Mouse (Mus musculus) heart, embryonic 11.5 days (tissue): ENCODE results near the gene Trim8. TPM values are rescaled to one million over a fixed set of nuclear protein-coding genes. Genes with fewer than 3 reads are reported as not detected.

ENCODE experiments used
- ATAC-seq: fragments of 200-750 bp; cut with Nextera tagmentation; replicated peaks from 2 replicates; pipeline ENCODE4 v1.8.0; 2017; ENCODE audit warnings: moderate library complexity; ENCODE audit not compliant: insufficient number of reproducible peaks, low FRiP score, low TSS enrichment
- H3K27ac ChIP-seq: fragments of 300-500 bp; sonication (generic); 2 replicates; pipeline ENCODE4 v1.5.1; 2014; ENCODE audit warnings: mild to moderate bottlenecking, low read depth, low read length
- H3K27me3 ChIP-seq: fragments of 300-500 bp; sonication (generic); 2 replicates; pipeline ENCODE4 v1.6.1; 2014; ENCODE audit warnings: mild to moderate bottlenecking, low read length, mixed read lengths; ENCODE audit not compliant: control insufficient read depth, insufficient read depth
- H3K36me3 ChIP-seq: fragments of 300-500 bp; sonication (generic); 2 replicates; pipeline ENCODE4 v1.6.1; 2014; ENCODE audit warnings: mild to moderate bottlenecking, low read length, moderate library complexity, mixed read lengths; ENCODE audit not compliant: control insufficient read depth, insufficient read depth
- H3K4me1 ChIP-seq: fragments of 300-500 bp; sonication (generic); 2 replicates; pipeline ENCODE4 v1.6.1; 2014; ENCODE audit warnings: low read length; ENCODE audit not compliant: control insufficient read depth, insufficient read depth
- H3K4me2 ChIP-seq: fragments of 300-500 bp; sonication (generic); 2 replicates; pipeline ENCODE4 v1.6.1; 2014; ENCODE audit warnings: mild to moderate bottlenecking, moderate library complexity
- H3K4me3 ChIP-seq: fragments of 300-500 bp; sonication (generic); 2 replicates; pipeline ENCODE4 v1.5.1; 2014; ENCODE audit warnings: low read depth, low read length
- H3K9ac ChIP-seq: fragments of 300-500 bp; sonication (generic); 2 replicates; pipeline ENCODE4 v1.6.1; 2014; ENCODE audit warnings: mild to moderate bottlenecking, low read depth, low read length, moderate library complexity
- H3K9me3 ChIP-seq: fragments of 300-500 bp; sonication (generic); replicated peaks from 2 replicates; pipeline ENCODE4 v1.6.1; 2016; ENCODE audit warnings: low read length; ENCODE audit not compliant: control insufficient read depth
- WGBS: fragments of 180-500 bp; shearing (Covaris S2); extraction: QIAGEN DNeasy Blood & Tissue Kit; methylation state at CpG from one replicate; pipeline ENCODE4 v1.1.7; 2014; ENCODE audit not compliant: insufficient replicate concordance; 5-methylcytosine and 5-hydroxymethylcytosine counted together
- polyA plus RNA-seq: library from polyadenylated mRNA; unstranded; fragments of >200 nt; fragmentation: Nextera tagmentation; extraction: Ambion mirVana; gene quantifications from 2 replicates; pipeline ENCODE4 v1.2.1, GENCODE M21; 2014

Gene Trim8
- polyA plus RNA-seq, 1 experiment from 2014 or later = 18.6 TPM

- Histone ChIP-seq H3K4me2 (peak overlapping the region; percentile 29), H3K9me3 (no peaks in the 10 kb centered on the region), H3K4me3 (no peak overlapping the region), H3K27ac (peak overlapping the region; percentile 81), H3K36me3 (peaks cover 10% of the 10 kb centered on the region), H3K4me1 (peaks cover 29% of the 10 kb centered on the region), H3K27me3 (no peaks in the 10 kb centered on the region), H3K9ac (peak overlapping the region; percentile 50; the same call in 1 of the 2 replicates)
- 8% methylated on average over 10 of the region's 10 CpGs for WGBS
- peak; percentile 55; the same call in 1 of the 2 replicates for ATAC-seq
Observed at GRCm38 (mm10) chr19:46471324-46472093, 30.0 kb upstream of the Trim8 start.

GRCm38 (mm10) chr19:46477432-46477845, 24.1 kb upstream of the Trim8 start:
- Histone ChIP-seq H3K27me3 (no peaks in the 10 kb centered on the region), H3K4me3 (no peak overlapping the region), H3K9me3 (no peaks in the 10 kb centered on the region), H3K27ac (no peak overlapping the region), H3K9ac (0 out of 2 replicates have a peak overlapping the region, but pooled peaks have one; percentile 10), H3K4me2 (no peak overlapping the region), H3K4me1 (peaks cover 55% of the 10 kb centered on the region), H3K36me3 (peaks cover 10% of the 10 kb centered on the region)
- 51% methylated on average over 10 of the region's 10 CpGs for WGBS
- ATAC-seq = no peak

- no peaks in the 10 kb centered on the region for H3K27me3 ChIP-seq
- peak overlapping the region; percentile 79 for H3K27ac ChIP-seq
- H3K4me3 ChIP-seq = no peak overlapping the region
- 0 out of 2 replicates have a peak overlapping the region, but pooled peaks have one; percentile 28 for H3K9ac ChIP-seq
- H3K4me1 ChIP-seq = peaks cover 63% of the 10 kb centered on the region
- 62% methylated on average over 4 of the region's 4 CpGs for WGBS
- peaks cover 10% of the 10 kb centered on the region for H3K36me3 ChIP-seq
- ATAC-seq = no peak
- H3K4me2 ChIP-seq = no peak overlapping the region
- H3K9me3 ChIP-seq = no peaks in the 10 kb centered on the region
Observed at GRCm38 (mm10) chr19:46478242-46478641, 23.3 kb upstream of the Trim8 start.

GRCm38 (mm10) chr19:46478826-46479225, 22.7 kb upstream of the Trim8 start:
- H3K4me1 ChIP-seq = peaks cover 69% of the 10 kb centered on the region
- H3K36me3 ChIP-seq = peaks cover 8% of the 10 kb centered on the region
- H3K27ac ChIP-seq = peak overlapping the region; percentile 79
- 17% methylated on average over 5 of the region's 5 CpGs for WGBS
- peak overlapping the region; percentile 11 for H3K4me2 ChIP-seq
- H3K9ac ChIP-seq = peak overlapping the region; percentile 52; the same call in 1 of the 2 replicates
- no peaks in the 10 kb centered on the region for H3K9me3 ChIP-seq
- H3K4me3 ChIP-seq = no peak overlapping the region
- no peaks in the 10 kb centered on the region for H3K27me3 ChIP-seq
- peak; percentile 26; the same call in 1 of the 2 replicates for ATAC-seq

- ATAC-seq = 0 out of 2 replicates have a peak, but pooled peaks have one; percentile 0
- H3K27ac ChIP-seq = peak overlapping the region; percentile 79
- H3K4me2 ChIP-seq = peak overlapping the region; percentile 11
- no peaks in the 10 kb centered on the region for H3K9me3 ChIP-seq
- peak overlapping the region; percentile 52; the same call in 1 of the 2 replicates for H3K9ac ChIP-seq
- no peak overlapping the region for H3K4me3 ChIP-seq
- H3K27me3 ChIP-seq = no peaks in the 10 kb centered on the region
- whole genome bisulfite sequencing = 36% methylated on average over 21 of the region's 21 CpGs
- H3K4me1 ChIP-seq = peaks cover 76% of the 10 kb centered on the region
- peaks cover 5% of the 10 kb centered on the region for H3K36me3 ChIP-seq
Observed at GRCm38 (mm10) chr19:46479306-46480075, 22.0 kb upstream of the Trim8 start.

GRCm38 (mm10) chr19:46480624-46481345, 20.7 kb upstream of the Trim8 start:
- Histone ChIP-seq H3K27me3 (no peaks in the 10 kb centered on the region), H3K4me2 (no peak overlapping the region), H3K36me3 (peaks cover 3% of the 10 kb centered on the region; the same call in 1 of the 2 replicates), H3K4me3 (no peak overlapping the region), H3K9ac (no peak overlapping the region), H3K9me3 (no peaks in the 10 kb centered on the region), H3K27ac (no peak overlapping the region), H3K4me1 (peaks cover 89% of the 10 kb centered on the region)
- 56% methylated on average over 10 of the region's 10 CpGs for WGBS
- ATAC-seq = no peak

- no peak overlapping the region for H3K4me2 ChIP-seq
- no peak overlapping the region for H3K9ac ChIP-seq
- peaks cover 94% of the 10 kb centered on the region for H3K4me1 ChIP-seq
- peaks cover 5% of the 10 kb centered on the region; the same call in 1 of the 2 replicates for H3K36me3 ChIP-seq
- no peak overlapping the region for H3K27ac ChIP-seq
- WGBS = 36% methylated on average over 3 of the region's 3 CpGs
- H3K27me3 ChIP-seq = no peaks in the 10 kb centered on the region
- no peaks in the 10 kb centered on the region for H3K9me3 ChIP-seq
- H3K4me3 ChIP-seq = no peak overlapping the region
- no peak for ATAC-seq
Observed at GRCm38 (mm10) chr19:46481352-46481751, 20.1 kb upstream of the Trim8 start.

GRCm38 (mm10) chr19:46481756-46482155, 19.7 kb upstream of the Trim8 start:
- no peaks in the 10 kb centered on the region for H3K27me3 ChIP-seq
- H3K27ac ChIP-seq = no peak overlapping the region
- no peak overlapping the region for H3K9ac ChIP-seq
- no peaks in the 10 kb centered on the region for H3K9me3 ChIP-seq
- peaks cover 5% of the 10 kb centered on the region; the same call in 1 of the 2 replicates for H3K36me3 ChIP-seq
- WGBS = 19% methylated on average over 4 of the region's 4 CpGs
- no peak for ATAC-seq
- peaks cover 98% of the 10 kb centered on the region for H3K4me1 ChIP-seq
- no peak overlapping the region for H3K4me2 ChIP-seq
- no peak overlapping the region for H3K4me3 ChIP-seq
